Mouse (Mus musculus): Measurements from ENCODE around the gene Atp5b. TPM values are rescaled to one million over a fixed set of nuclear protein-coding genes. Genes with fewer than 3 reads are reported as not detected.

Atp5b gene
- polyA plus RNA-seq (2016; fragmentation: Nextera tagmentation; extraction: Ambion mirVana) = 1,976 and 1,998 TPM in 2 replicates

DNA sequence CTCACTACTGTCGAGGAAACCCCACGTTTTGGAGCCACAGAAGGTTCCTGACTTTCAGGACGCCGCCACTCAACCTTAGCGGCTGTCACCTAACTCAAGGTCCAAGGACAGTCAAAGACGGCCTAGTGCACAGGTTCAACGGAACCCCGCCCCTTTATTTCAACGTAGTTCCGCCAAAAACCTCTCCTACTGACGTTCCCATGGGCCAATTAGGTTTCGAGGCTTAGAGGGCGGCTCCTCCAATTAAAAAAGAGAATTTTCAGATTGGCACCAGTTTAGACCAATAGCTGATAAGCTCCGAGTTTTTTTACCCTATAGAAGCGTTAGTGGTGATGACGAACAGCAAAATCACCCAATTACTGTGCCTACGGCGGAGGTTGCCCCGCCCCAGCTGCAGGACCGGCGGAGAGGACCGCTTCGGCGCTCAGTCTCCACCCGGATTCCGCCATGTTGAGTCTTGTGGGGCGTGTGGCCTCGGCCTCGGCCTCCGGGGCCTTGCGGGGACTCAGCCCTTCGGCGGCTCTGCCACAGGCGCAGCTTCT lies at the start of gene Atp5b:
Gene Atp5b, plus strand, starts transcription at position 394 of the 542 bp plus-strand sequence.
- peak within 1 kb of the TSS; percentile 96 for H3K4me2 ChIP-seq (replicated peaks)
- peaks cover 34% of the 10 kb centered on the region for H3K36me3 ChIP-seq
- under 1% methylated on average over 34 of the region's 34 CpGs for WGBS
- peak within 1 kb of the TSS; percentile 91 for H3K4me3 ChIP-seq
- H3K27me3 ChIP-seq = no peaks in the 10 kb centered on the region
- peak within 1 kb of the TSS; percentile 88 for H3K27ac ChIP-seq (replicated peaks)
- peak; percentile 98 for ATAC-seq (ENCODE audit: low FRiP score, low read depth)
- no peaks in the 10 kb centered on the region for H3K9me3 ChIP-seq
- H3K9ac ChIP-seq (replicated peaks) = peak within 1 kb of the TSS; percentile 99
- H3K4me1 ChIP-seq = peaks cover 20% of the 10 kb centered on the region

DNA sequence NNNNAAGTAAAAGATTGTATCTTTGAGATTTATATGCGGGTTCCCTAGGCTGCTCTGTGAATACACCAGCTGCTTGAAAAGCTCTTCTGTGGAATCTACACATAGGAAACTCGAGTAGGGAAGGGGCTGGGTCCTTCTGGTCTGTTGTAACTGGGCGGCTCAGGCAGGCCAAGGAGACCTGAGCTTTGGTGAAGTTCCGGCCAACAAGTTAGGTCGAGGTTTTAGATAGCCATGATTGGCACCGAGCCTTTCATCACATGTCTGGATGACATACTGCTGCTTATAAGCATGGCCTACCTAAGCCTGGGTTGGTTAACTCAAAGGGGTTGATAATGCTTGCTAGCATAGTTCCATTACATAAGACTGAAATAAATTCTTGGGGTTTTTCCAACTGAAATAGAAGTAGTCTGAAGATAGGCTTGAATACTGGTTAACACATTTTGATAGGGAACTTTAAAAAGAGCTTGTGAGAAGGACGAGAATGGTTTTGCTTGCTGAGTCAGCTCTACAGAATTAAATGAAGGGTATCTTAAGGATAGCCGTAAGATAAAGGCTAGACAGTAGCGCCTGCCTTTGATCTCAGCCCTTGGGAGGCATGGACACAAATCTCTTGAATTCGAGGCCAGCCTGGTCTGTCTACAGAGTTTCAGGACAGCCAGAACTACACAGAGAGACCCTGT lies 46.2 kb upstream of the Atp5b start:
- Histone ChIP-seq H3K27ac (replicated peaks) (no peak overlapping the region; the same call in 1 of the 2 replicates), H3K4me1 (peaks cover 35% of the 10 kb centered on the region), H3K4me3 (peak overlapping the region; percentile 97), H3K4me2 (replicated peaks) (peak overlapping the region; percentile 87), H3K9me3 (no peaks in the 10 kb centered on the region), H3K9ac (replicated peaks) (peak overlapping the region; percentile 96), H3K27me3 (no peaks in the 10 kb centered on the region), H3K36me3 (peaks cover 36% of the 10 kb centered on the region)
- no peak for ATAC-seq (ENCODE audit: low FRiP score, low read depth)
- 5% methylated on average over 10 of the region's 10 CpGs for WGBS

DNA sequence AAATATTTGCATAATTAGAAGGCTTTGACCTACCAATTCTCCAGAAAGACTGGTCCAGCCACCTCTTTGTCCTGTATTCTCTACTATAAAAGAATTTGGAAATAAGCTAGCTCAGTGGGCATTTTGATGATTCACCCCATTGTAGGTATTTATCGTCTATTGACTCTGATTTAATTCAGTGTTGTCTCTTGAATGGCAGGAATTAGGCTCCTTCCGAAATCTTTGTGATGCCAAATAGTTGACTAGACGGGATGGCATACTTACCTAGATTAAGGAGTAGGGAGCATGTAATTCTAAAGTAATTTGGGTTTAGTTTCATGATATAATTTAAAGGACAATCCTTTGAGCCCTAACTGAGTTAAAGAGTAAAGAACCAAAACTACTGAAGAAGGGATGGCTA lies 45.2 kb upstream of the Atp5b start:
- no peak overlapping the region for H3K27ac ChIP-seq (replicated peaks)
- H3K36me3 ChIP-seq = peaks cover 42% of the 10 kb centered on the region
- no peak overlapping the region for H3K4me3 ChIP-seq
- ATAC-seq (ENCODE audit: low FRiP score, low read depth) = no peak
- no peaks in the 10 kb centered on the region for H3K9me3 ChIP-seq
- H3K4me1 ChIP-seq = peaks cover 35% of the 10 kb centered on the region
- peak overlapping the region; percentile 21 for H3K4me2 ChIP-seq (replicated peaks)
- no peak overlapping the region for H3K9ac ChIP-seq (replicated peaks)
- 50% methylated on average over 3 of the region's 3 CpGs for WGBS
- H3K27me3 ChIP-seq = no peaks in the 10 kb centered on the region

DNA sequence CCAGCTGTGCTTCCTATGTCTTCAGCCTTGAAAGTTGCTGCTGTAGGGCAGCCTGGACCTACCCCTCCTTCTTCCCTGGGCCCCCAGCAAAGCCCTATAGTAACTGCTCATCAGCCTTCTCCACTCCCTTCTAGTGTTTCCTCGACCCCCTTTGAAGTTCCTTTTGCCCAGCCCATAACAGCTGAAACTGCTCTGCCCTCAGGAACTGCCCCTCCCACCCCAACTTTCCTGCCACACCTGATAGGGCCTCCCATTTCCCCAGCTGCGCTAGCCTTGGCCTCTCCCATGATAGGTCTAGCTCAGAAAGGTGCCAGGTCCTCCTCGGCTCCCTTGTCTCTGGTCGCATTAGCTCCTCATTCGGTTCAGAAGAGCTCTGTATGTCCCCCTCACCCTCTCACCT lies 43.9 kb upstream of the Atp5b start:
- Histone ChIP-seq H3K4me3 (no peak overlapping the region), H3K4me1 (peaks cover 40% of the 10 kb centered on the region), H3K36me3 (peaks cover 54% of the 10 kb centered on the region), H3K27me3 (no peaks in the 10 kb centered on the region), H3K4me2 (replicated peaks) (no peak overlapping the region), H3K9ac (replicated peaks) (peak overlapping the region; percentile 7; the same call in 1 of the 2 replicates), H3K9me3 (no peaks in the 10 kb centered on the region), H3K27ac (replicated peaks) (no peak overlapping the region)
- WGBS = 72% methylated on average over 5 of the region's 5 CpGs
- no peak for ATAC-seq (ENCODE audit: low FRiP score, low read depth)

- Histone ChIP-seq H3K9ac (replicated peaks) (no peak overlapping the region; the same call in 1 of the 2 replicates), H3K27me3 (no peaks in the 10 kb centered on the region), H3K36me3 (peaks cover 61% of the 10 kb centered on the region), H3K4me2 (replicated peaks) (no peak overlapping the region), H3K4me1 (peaks cover 39% of the 10 kb centered on the region), H3K27ac (replicated peaks) (no peak overlapping the region), H3K4me3 (no peak overlapping the region), H3K9me3 (no peaks in the 10 kb centered on the region)
- WGBS = 76% methylated on average over 3 of the region's 3 CpGs
- no peak for ATAC-seq (ENCODE audit: low FRiP score, low read depth)
Measured at GRCm38 (mm10) chr10:128039858-128040257, 43.2 kb upstream of the Atp5b start.

- H3K9me3 ChIP-seq = no peaks in the 10 kb centered on the region
- H3K4me1 ChIP-seq = peaks cover 40% of the 10 kb centered on the region
- H3K4me2 ChIP-seq (replicated peaks) = no peak overlapping the region
- no peak for ATAC-seq (ENCODE audit: low FRiP score, low read depth)
- no peak overlapping the region for H3K27ac ChIP-seq (replicated peaks)
- H3K27me3 ChIP-seq = no peaks in the 10 kb centered on the region
- no peak overlapping the region for H3K9ac ChIP-seq (replicated peaks)
- peaks cover 65% of the 10 kb centered on the region for H3K36me3 ChIP-seq
- H3K4me3 ChIP-seq = no peak overlapping the region
- WGBS = 90% methylated on average over 5 of the region's 5 CpGs
Measured at GRCm38 (mm10) chr10:128040293-128040692, 42.8 kb upstream of the Atp5b start.

DNA sequence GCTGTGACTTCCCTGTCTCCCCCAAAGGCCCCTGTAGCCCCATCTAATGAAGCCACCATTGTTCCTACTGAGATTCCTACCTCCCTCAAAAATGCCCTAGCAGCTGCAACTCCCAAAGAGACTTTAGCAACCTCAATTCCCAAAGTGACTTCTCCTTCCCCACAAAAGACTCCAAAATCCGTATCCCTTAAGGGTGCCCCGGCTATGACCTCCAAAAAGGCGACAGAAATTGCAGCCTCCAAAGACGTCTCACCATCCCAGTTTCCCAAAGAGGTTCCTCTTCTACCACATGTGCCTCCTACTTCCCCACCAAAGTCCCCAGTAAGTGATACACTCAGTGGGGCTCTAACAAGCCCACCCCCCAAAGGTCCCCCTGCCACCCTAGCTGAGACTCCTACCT lies 41.4 kb upstream of the Atp5b start:
- Histone ChIP-seq H3K4me2 (replicated peaks) (no peak overlapping the region), H3K27ac (replicated peaks) (no peak overlapping the region), H3K36me3 (peaks cover 79% of the 10 kb centered on the region), H3K27me3 (no peaks in the 10 kb centered on the region), H3K4me1 (peaks cover 40% of the 10 kb centered on the region), H3K9ac (replicated peaks) (no peak overlapping the region), H3K4me3 (no peak overlapping the region), H3K9me3 (no peaks in the 10 kb centered on the region)
- WGBS = 82% methylated on average over 4 of the region's 4 CpGs
- no peak for ATAC-seq (ENCODE audit: low FRiP score, low read depth)

- H3K9me3 ChIP-seq = no peaks in the 10 kb centered on the region
- WGBS = 91% methylated on average over 3 of the region's 3 CpGs
- no peaks in the 10 kb centered on the region for H3K27me3 ChIP-seq
- no peak overlapping the region for H3K4me2 ChIP-seq (replicated peaks)
- H3K4me3 ChIP-seq = no peak overlapping the region
- H3K36me3 ChIP-seq = peaks cover 85% of the 10 kb centered on the region
- ATAC-seq (ENCODE audit: low FRiP score, low read depth) = no peak
- no peak overlapping the region for H3K9ac ChIP-seq (replicated peaks)
- no peak overlapping the region for H3K27ac ChIP-seq (replicated peaks)
- H3K4me1 ChIP-seq = peaks cover 32% of the 10 kb centered on the region
Measured at GRCm38 (mm10) chr10:128042466-128042865, 40.6 kb upstream of the Atp5b start.

DNA sequence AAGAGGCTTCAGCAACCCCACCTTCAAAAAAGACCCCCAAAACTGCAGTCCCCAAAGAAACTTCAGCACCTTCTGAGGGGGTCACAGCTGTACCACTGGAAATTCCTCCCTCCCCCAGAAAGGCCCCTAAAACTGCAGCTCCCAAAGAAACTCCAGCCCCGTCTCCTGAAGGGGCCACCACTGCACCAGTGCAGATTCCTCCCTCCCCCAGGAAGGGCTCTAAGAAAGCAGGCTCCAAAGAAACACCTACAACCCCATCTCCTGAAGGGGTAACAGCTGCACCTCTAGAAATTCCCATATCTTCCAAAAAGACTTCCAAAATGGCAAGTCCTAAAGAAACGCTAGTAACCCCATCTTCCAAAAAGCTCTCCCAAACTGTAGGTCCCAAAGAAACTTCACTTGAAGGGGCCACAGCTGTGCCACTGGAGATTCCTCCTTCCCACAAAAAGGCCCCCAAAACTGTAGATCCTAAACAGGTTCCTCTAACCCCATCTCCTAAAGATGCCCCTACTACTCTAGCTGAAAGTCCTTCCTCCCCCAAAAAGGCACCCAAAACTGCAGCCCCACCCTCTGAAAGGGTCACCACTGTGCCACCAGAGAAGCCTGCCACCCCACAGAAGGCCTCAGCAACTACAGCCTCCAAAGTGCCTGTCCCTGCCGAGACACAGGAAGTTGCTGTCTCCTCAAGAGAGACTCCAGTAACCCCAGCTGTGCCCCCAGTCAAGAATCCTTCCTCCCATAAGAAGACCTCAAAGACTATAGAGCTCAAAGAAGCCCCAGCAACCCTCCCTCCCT lies 39.8 kb upstream of the Atp5b start:
- Histone ChIP-seq H3K4me1 (peaks cover 27% of the 10 kb centered on the region), H3K4me2 (replicated peaks) (no peak overlapping the region), H3K27me3 (no peaks in the 10 kb centered on the region), H3K36me3 (peaks cover 93% of the 10 kb centered on the region), H3K9me3 (no peaks in the 10 kb centered on the region), H3K9ac (replicated peaks) (no peak overlapping the region), H3K4me3 (no peak overlapping the region), H3K27ac (replicated peaks) (no peak overlapping the region)
- WGBS = 74% methylated on average over 3 of the region's 3 CpGs
- no peak for ATAC-seq (ENCODE audit: low FRiP score, low read depth)

GRCm38 (mm10) chr10:128048157-128048556 lies 34.9 kb upstream of the Atp5b start:
- no peaks in the 10 kb centered on the region for H3K9me3 ChIP-seq
- peaks cover 81% of the 10 kb centered on the region for H3K36me3 ChIP-seq
- no peak overlapping the region for H3K9ac ChIP-seq (replicated peaks)
- 97% methylated on average over 8 of the region's 8 CpGs for WGBS
- H3K4me1 ChIP-seq = 0 out of 2 replicates have a peak, but pooled peaks cover 10% of the 10 kb centered on the region
- ATAC-seq (ENCODE audit: low FRiP score, low read depth) = no peak
- no peak overlapping the region for H3K27ac ChIP-seq (replicated peaks)
- no peak overlapping the region for H3K4me2 ChIP-seq (replicated peaks)
- no peak overlapping the region for H3K4me3 ChIP-seq
- no peaks in the 10 kb centered on the region for H3K27me3 ChIP-seq

GRCm38 (mm10) chr10:128049741-128050140 lies 33.3 kb upstream of the Atp5b start:
- no peaks in the 10 kb centered on the region for H3K27me3 ChIP-seq
- H3K36me3 ChIP-seq = peaks cover 65% of the 10 kb centered on the region
- no peak; the same call in 1 of the 2 replicates for ATAC-seq (ENCODE audit: low FRiP score, low read depth)
- 0 out of 2 replicates have a peak, but pooled peaks cover 3% of the 10 kb centered on the region for H3K4me1 ChIP-seq
- no peak overlapping the region for H3K9ac ChIP-seq (replicated peaks)
- WGBS = 98% methylated on average over 2 of the region's 2 CpGs
- no peaks in the 10 kb centered on the region for H3K9me3 ChIP-seq
- no peak overlapping the region for H3K4me3 ChIP-seq
- H3K27ac ChIP-seq (replicated peaks) = no peak overlapping the region
- no peak overlapping the region for H3K4me2 ChIP-seq (replicated peaks)

GRCm38 (mm10) chr10:128050355-128050754 lies 32.7 kb upstream of the Atp5b start:
- H3K9me3 ChIP-seq = no peaks in the 10 kb centered on the region
- H3K9ac ChIP-seq (replicated peaks) = no peak overlapping the region
- no peak overlapping the region for H3K4me2 ChIP-seq (replicated peaks)
- no peaks in the 10 kb centered on the region for H3K4me1 ChIP-seq
- 92% methylated on average over 2 of the region's 2 CpGs for WGBS
- peaks cover 59% of the 10 kb centered on the region for H3K36me3 ChIP-seq
- no peaks in the 10 kb centered on the region for H3K27me3 ChIP-seq
- H3K4me3 ChIP-seq = no peak overlapping the region
- no peak for ATAC-seq (ENCODE audit: low FRiP score, low read depth)
- no peak overlapping the region for H3K27ac ChIP-seq (replicated peaks)

Data from midbrain, embryonic 12.5 days (tissue).